Mouse (Mus musculus): ENCODE data around the gene Hyal3. TPM values are rescaled to one million over a fixed set of nuclear protein-coding genes. Genes with fewer than 3 reads are reported as not detected.
A peak's percentile ranks its signal among the peaks of the same experiment; 100 is the strongest.

Gene Hyal3
- polyA plus RNA-seq, 1 experiment from 2014 or later = 0.68 TPM

- no peak for ATAC-seq (replicated peaks; ENCODE audit: insufficient number of reproducible peaks, insufficient read depth, low FRiP score, low read depth)
- WGBS = 46% methylated on average over 8 of the region's 8 CpGs
Measured at GRCm38 (mm10) chr9:107542721-107543120, 37.9 kb upstream of the Hyal3 start.

GRCm38 (mm10) chr9:107543299-107543698 is 37.3 kb upstream of the Hyal3 start:
- no peak for ATAC-seq (replicated peaks; ENCODE audit: insufficient number of reproducible peaks, insufficient read depth, low FRiP score, low read depth)
- Histone ChIP-seq H3K27ac (no peak overlapping the region), H3K9ac (no peak overlapping the region), H3K4me1 (replicated peaks) (peaks cover 39% of the 10 kb centered on the region), H3K9me3 (replicated peaks) (no peaks in the 10 kb centered on the region), H3K36me3 (peaks cover 25% of the 10 kb centered on the region), H3K27me3 (no peaks in the 10 kb centered on the region), H3K4me3 (no peak overlapping the region), H3K4me2 (no peak overlapping the region)
- WGBS = 78% methylated on average over 11 of the region's 11 CpGs

More at GRCm38 (mm10) chr9:107542721-107543120, 37.9 kb upstream of the Hyal3 start:
- no peaks in the 10 kb centered on the region for H3K9me3 ChIP-seq (replicated peaks)
- H3K4me1 ChIP-seq (replicated peaks) = peaks cover 39% of the 10 kb centered on the region
- H3K27me3 ChIP-seq = no peaks in the 10 kb centered on the region
- H3K36me3 ChIP-seq = peaks cover 31% of the 10 kb centered on the region
- H3K4me2 ChIP-seq = peak overlapping the region; percentile 72
- H3K9ac ChIP-seq = peak overlapping the region; percentile 66
- H3K4me3 ChIP-seq = peak overlapping the region; percentile 71
- H3K27ac ChIP-seq = no peak overlapping the region

- no peak for ATAC-seq (replicated peaks; ENCODE audit: insufficient number of reproducible peaks, insufficient read depth, low FRiP score, low read depth)
- Histone ChIP-seq H3K4me1 (replicated peaks) (peaks cover 39% of the 10 kb centered on the region), H3K9me3 (replicated peaks) (no peaks in the 10 kb centered on the region), H3K27ac (no peak overlapping the region), H3K36me3 (peaks cover 15% of the 10 kb centered on the region; the same call in 1 of the 2 replicates), H3K9ac (no peak overlapping the region), H3K27me3 (peaks cover 6% of the 10 kb centered on the region; the same call in 1 of the 2 replicates), H3K4me3 (no peak overlapping the region), H3K4me2 (no peak overlapping the region)
- 92% methylated on average over 17 of the region's 17 CpGs for WGBS
Measured at GRCm38 (mm10) chr9:107544196-107544700, 36.4 kb upstream of the Hyal3 start.

GRCm38 (mm10) chr9:107544729-107545128 is 35.9 kb upstream of the Hyal3 start:
- peaks cover 11% of the 10 kb centered on the region; the same call in 1 of the 2 replicates for H3K36me3 ChIP-seq
- H3K27me3 ChIP-seq = peaks cover 8% of the 10 kb centered on the region; the same call in 1 of the 2 replicates
- no peak overlapping the region for H3K9ac ChIP-seq
- H3K27ac ChIP-seq = no peak overlapping the region
- no peak for ATAC-seq (replicated peaks; ENCODE audit: insufficient number of reproducible peaks, insufficient read depth, low FRiP score, low read depth)
- WGBS = 88% methylated on average over 12 of the region's 12 CpGs
- H3K9me3 ChIP-seq (replicated peaks) = no peaks in the 10 kb centered on the region
- H3K4me1 ChIP-seq (replicated peaks) = peaks cover 39% of the 10 kb centered on the region
- H3K4me2 ChIP-seq = no peak overlapping the region
- H3K4me3 ChIP-seq = no peak overlapping the region

- WGBS = 79% methylated on average over 10 of the region's 10 CpGs
- ATAC-seq (replicated peaks; ENCODE audit: insufficient number of reproducible peaks, insufficient read depth, low FRiP score, low read depth) = no peak
- no peak overlapping the region for H3K9ac ChIP-seq
- H3K27me3 ChIP-seq = peaks cover 11% of the 10 kb centered on the region; the same call in 1 of the 2 replicates
- no peak overlapping the region for H3K27ac ChIP-seq
- H3K36me3 ChIP-seq = peaks cover 8% of the 10 kb centered on the region; the same call in 1 of the 2 replicates
- H3K4me1 ChIP-seq (replicated peaks) = peaks cover 39% of the 10 kb centered on the region
- H3K4me2 ChIP-seq = no peak overlapping the region
- H3K9me3 ChIP-seq (replicated peaks) = no peaks in the 10 kb centered on the region
- H3K4me3 ChIP-seq = no peak overlapping the region
Measured at GRCm38 (mm10) chr9:107545199-107545598, 35.4 kb upstream of the Hyal3 start.

GRCm38 (mm10) chr9:107545602-107546001 is 35.0 kb upstream of the Hyal3 start:
- H3K27me3 ChIP-seq = peaks cover 14% of the 10 kb centered on the region; the same call in 1 of the 2 replicates
- no peak overlapping the region for H3K4me3 ChIP-seq
- H3K9ac ChIP-seq = no peak overlapping the region
- H3K36me3 ChIP-seq = peaks cover 8% of the 10 kb centered on the region; the same call in 1 of the 2 replicates
- 14% methylated on average over 3 of the region's 3 CpGs for WGBS
- ATAC-seq (replicated peaks; ENCODE audit: insufficient number of reproducible peaks, insufficient read depth, low FRiP score, low read depth) = no peak
- no peak overlapping the region for H3K4me2 ChIP-seq
- no peak overlapping the region for H3K27ac ChIP-seq
- H3K9me3 ChIP-seq (replicated peaks) = no peaks in the 10 kb centered on the region
- peaks cover 39% of the 10 kb centered on the region for H3K4me1 ChIP-seq (replicated peaks)

- Histone ChIP-seq H3K4me3 (peak within 1 kb of the TSS; percentile 26), H3K9me3 (replicated peaks) (no peaks in the 10 kb centered on the region), H3K36me3 (peaks cover 8% of the 10 kb centered on the region; the same call in 1 of the 2 replicates), H3K4me1 (replicated peaks) (peaks cover 44% of the 10 kb centered on the region), H3K27me3 (peaks cover 18% of the 10 kb centered on the region; the same call in 1 of the 2 replicates), H3K27ac (0 out of 2 replicates have a peak within 1 kb of the TSS, but pooled peaks have one; percentile 11), H3K9ac (0 out of 2 replicates have a peak within 1 kb of the TSS, but pooled peaks have one; percentile 7), H3K4me2 (peak within 1 kb of the TSS; percentile 58)
- ATAC-seq (replicated peaks; ENCODE audit: insufficient number of reproducible peaks, insufficient read depth, low FRiP score, low read depth) = peak; percentile 33; the same call in 1 of the 2 replicates
- 3% methylated on average over 20 of the region's 20 CpGs for WGBS
Measured at GRCm38 (mm10) chr9:107547026-107547425, 33.6 kb upstream of the Hyal3 start, which contains the start of gene Zmynd10. TSS of gene Zmynd10 (plus strand) at chr9:107547298.

GRCm38 (mm10) chr9:107547957-107548356 is 32.7 kb upstream of the Hyal3 start:
- H3K4me2 ChIP-seq = no peak overlapping the region
- H3K9ac ChIP-seq = no peak overlapping the region
- no peak overlapping the region for H3K4me3 ChIP-seq
- no peak for ATAC-seq (replicated peaks; ENCODE audit: insufficient number of reproducible peaks, insufficient read depth, low FRiP score, low read depth)
- peaks cover 8% of the 10 kb centered on the region; the same call in 1 of the 2 replicates for H3K36me3 ChIP-seq
- H3K27ac ChIP-seq = no peak overlapping the region
- H3K27me3 ChIP-seq = peaks cover 18% of the 10 kb centered on the region; the same call in 1 of the 2 replicates
- 73% methylated on average over 5 of the region's 5 CpGs for WGBS
- peaks cover 46% of the 10 kb centered on the region for H3K4me1 ChIP-seq (replicated peaks)
- H3K9me3 ChIP-seq (replicated peaks) = no peaks in the 10 kb centered on the region

- H3K27me3 ChIP-seq = peaks cover 18% of the 10 kb centered on the region; the same call in 1 of the 2 replicates
- peaks cover 8% of the 10 kb centered on the region; the same call in 1 of the 2 replicates for H3K36me3 ChIP-seq
- H3K9me3 ChIP-seq (replicated peaks) = no peaks in the 10 kb centered on the region
- no peak overlapping the region for H3K4me2 ChIP-seq
- peaks cover 52% of the 10 kb centered on the region for H3K4me1 ChIP-seq (replicated peaks)
- H3K9ac ChIP-seq = no peak overlapping the region
- no peak overlapping the region for H3K4me3 ChIP-seq
- 86% methylated on average over 10 of the region's 10 CpGs for WGBS
- H3K27ac ChIP-seq = no peak overlapping the region
- ATAC-seq (replicated peaks; ENCODE audit: insufficient number of reproducible peaks, insufficient read depth, low FRiP score, low read depth) = no peak
Measured at GRCm38 (mm10) chr9:107548820-107549219, 31.8 kb upstream of the Hyal3 start.

- Histone ChIP-seq H3K27ac (no peak overlapping the region), H3K36me3 (peaks cover 2% of the 10 kb centered on the region; the same call in 1 of the 2 replicates), H3K27me3 (peaks cover 18% of the 10 kb centered on the region; the same call in 1 of the 2 replicates), H3K9me3 (replicated peaks) (no peaks in the 10 kb centered on the region), H3K4me1 (replicated peaks) (peaks cover 54% of the 10 kb centered on the region), H3K4me3 (no peak overlapping the region), H3K4me2 (no peak overlapping the region), H3K9ac (no peak overlapping the region)
- 84% methylated on average over 20 of the region's 20 CpGs for WGBS
- no peak for ATAC-seq (replicated peaks; ENCODE audit: insufficient number of reproducible peaks, insufficient read depth, low FRiP score, low read depth)
Measured at GRCm38 (mm10) chr9:107549297-107550074, 31.1 kb upstream of the Hyal3 start.

- no peak for ATAC-seq (replicated peaks; ENCODE audit: insufficient number of reproducible peaks, insufficient read depth, low FRiP score, low read depth)
- 41% methylated on average over 23 of the region's 23 CpGs for WGBS
- H3K4me1 ChIP-seq (replicated peaks) = peaks cover 54% of the 10 kb centered on the region
- H3K27ac ChIP-seq = peak overlapping the region; percentile 58; the same call in 1 of the 2 replicates
- H3K36me3 ChIP-seq = no peaks in the 10 kb centered on the region
- H3K27me3 ChIP-seq = peaks cover 18% of the 10 kb centered on the region; the same call in 1 of the 2 replicates
- no peaks in the 10 kb centered on the region for H3K9me3 ChIP-seq (replicated peaks)
- 0 out of 2 replicates have a peak overlapping the region, but pooled peaks have one; percentile 63 for H3K9ac ChIP-seq
- H3K4me3 ChIP-seq = peak overlapping the region; percentile 57
- peak overlapping the region; percentile 91 for H3K4me2 ChIP-seq
Measured at GRCm38 (mm10) chr9:107550491-107551116, 30.0 kb upstream of the Hyal3 start.

Measured in heart, embryonic 15.5 days (tissue).